Comparison of ENCODE assay signal across 16 mouse cellular contexts in genomic region chr6:108240754-108241153, GRCm38 (mm10). TPM values are rescaled to one million over a fixed set of nuclear protein-coding genes. Genes with fewer than 3 reads are reported as not detected.
DNase-seq lines count a peak whose midpoint lies in the region; TF ChIP-seq lines count a peak whose summit lies in the region.
"Had no signal": no experiment of that assay in that cellular context is flagged by ENCODE, and none has a peak within 500 bp of the region (broad histone marks: within the 10 kb centered on the region; RNA-seq: fewer than 3 reads in every experiment).

No protein-coding gene starts in this region.

- H3K4me1 ChIP-seq in limb, embryonic 10.5 days: peaks cover 55% of the 10 kb centered on the region
- H3K4me1 ChIP-seq: midbrain, embryonic 12.5 days had no signal

- no peaks in the 10 kb centered on the region for H3K27me3 ChIP-seq in limb, embryonic 10.5 days (ENCODE audit: low read depth, poor library complexity, severe bottlenecking)
- H3K27me3 ChIP-seq: liver, embryonic 13.5 days; midbrain, embryonic 12.5 days had no signal

- TF ChIP-seq CTCF in layer of hippocampus, adult 2 months (conservative IDR thresholded peaks at IDR 0.05): no peak

- peak overlapping the region; percentile 33; the same call in 1 of the 2 replicates for H3K27ac ChIP-seq in layer of hippocampus, adult 2 months
- H3K27ac ChIP-seq in limb, embryonic 10.5 days: 0 out of 2 replicates have a peak overlapping the region, but pooled peaks have one; percentile 25
- H3K27ac ChIP-seq: gastrocnemius, adult 2 months; kidney, postnatal 0 days; liver, embryonic 13.5 days; midbrain, embryonic 12.5 days had no signal

- peak; percentile 36 for DNase-seq in embryo, embryonic 10 days (ENCODE audit: low spot score)
- no peak for DNase-seq in embryo, embryonic 11 days
- DNase-seq in layer of hippocampus, adult 2 months (ENCODE audit: low spot score in 2 of 2): no peak
- no peak for DNase-seq in layer of hippocampus, postnatal 36 days
- peak; percentile 72 for DNase-seq in adrenal gland, postnatal 10 days
- DNase-seq in limb, embryonic 10.5 days (ENCODE audit: low spot score): no peak
- DNase-seq in lung, postnatal 10 days: no peak
- DNase-seq in thymus, postnatal 0 days (ENCODE audit: low spot score): no peak
- DNase-seq: gastrocnemius, adult 2 months; heart, postnatal 4 days; liver, embryonic 13.5 days; lung, postnatal 14 days; thymus, adult 18-20 months had no signal

- no peak overlapping the region for H3K4me3 ChIP-seq in layer of hippocampus, adult 2 months
- H3K4me3 ChIP-seq in limb, embryonic 10.5 days: no peak overlapping the region
- H3K4me3 ChIP-seq: erythroblast, embryonic 14.5 days; gastrocnemius, adult 2 months; liver, embryonic 13.5 days; midbrain, embryonic 12.5 days had no signal

- WGBS in limb, embryonic 10.5 days: 59% methylated on average over 5 of the region's 5 CpGs

- peaks cover 6% of the 10 kb centered on the region; the same call in 1 of the 2 replicates for H3K36me3 ChIP-seq in limb, embryonic 10.5 days
- H3K36me3 ChIP-seq: midbrain, embryonic 12.5 days had no signal

- H3K9me3 ChIP-seq in limb, embryonic 10.5 days (replicated peaks): no peaks in the 10 kb centered on the region
- H3K9me3 ChIP-seq: liver, embryonic 13.5 days; midbrain, embryonic 12.5 days had no signal

RNA-seq across cellular contexts. Expression of gene Itpr1, which starts 27.9 kb away (rescaled TPM):
- total RNA-seq in layer of hippocampus, adult 2 months (2021): 100 to 1,000 TPM; 317 to 337 TPM
- total RNA-seq in layer of hippocampus, postnatal 36 days (2021): 100 to 1,000 TPM; 290 to 296 TPM
- total RNA-seq in adrenal gland, postnatal 10 days (2021): 100 to 1,000 TPM; 100 to 111 TPM
- polyA plus RNA-seq in limb, embryonic 10.5 days (2016; fragmentation: Nextera tagmentation; extraction: Ambion mirVana): 8.2 and 9.8 TPM in 2 replicates
- polyA plus RNA-seq in thymus, postnatal 0 days (2015; fragmentation: Nextera tagmentation; extraction: Ambion mirVana): 12.1 and 18.0 TPM in 2 replicates

RNA-seq across cellular contexts. Expression of gene Sumf1, which starts 55.4 kb away (rescaled TPM):
- total RNA-seq in layer of hippocampus, adult 2 months (2021): 10 to 100 TPM; 20.6 to 21.9 TPM
- total RNA-seq in layer of hippocampus, postnatal 36 days (2021): 10 to 100 TPM; 18.5 to 18.9 TPM
- 10 to 100 TPM; 25.9 to 27.6 TPM for total RNA-seq in adrenal gland, postnatal 10 days (2021)
- 12.9 and 14.2 TPM in 2 replicates for polyA plus RNA-seq in limb, embryonic 10.5 days (2016; fragmentation: Nextera tagmentation; extraction: Ambion mirVana)
- polyA plus RNA-seq in thymus, postnatal 0 days (2015; fragmentation: Nextera tagmentation; extraction: Ambion mirVana): 14.8 and 17.3 TPM in 2 replicates

Comparison
In these comparisons a context has a peak if more than half of its experiments do, and no peak if none do; other contexts are left out.
1. DNase-seq: peak in embryo, embryonic 10 days (single experiment) and adrenal gland, postnatal 10 days (single experiment); none in embryo, embryonic 11 days (single experiment), layer of hippocampus, adult 2 months (0 of 2), layer of hippocampus, postnatal 36 days (0 of 2), limb, embryonic 10.5 days (single experiment), lung, postnatal 10 days (single experiment) and thymus, postnatal 0 days (single experiment).